Mouse (Mus musculus) neural tube, embryonic 15.5 days (tissue): ENCODE measurements around the gene Rarb. TPM values are rescaled to one million over a fixed set of nuclear protein-coding genes. Genes with fewer than 3 reads are reported as not detected.
A peak's percentile ranks its signal among the peaks of the same experiment; 100 is the strongest.

Experiments used
- ATAC-seq: fragments of 200-750 bp; cut with Nextera tagmentation; 2 replicates; pipeline ENCODE4 v1.8.0; 2017; ENCODE audit warnings: mild to moderate bottlenecking, moderate TSS enrichment, moderate library complexity; ENCODE audit not compliant: low FRiP score
- H3K27ac ChIP-seq: fragments of 300-500 bp; sonication (generic); replicated peaks from 2 replicates; pipeline ENCODE4 v1.5.1; 2015; ENCODE audit warnings: mild to moderate bottlenecking, inconsistent platforms
- H3K27me3 ChIP-seq: fragments of 300-500 bp; sonication (generic); replicated peaks from 2 replicates; pipeline ENCODE4 v1.6.1; 2015; ENCODE audit warnings: inconsistent platforms
- H3K36me3 ChIP-seq: fragments of 300-500 bp; sonication (generic); 2 replicates; pipeline ENCODE4 v1.6.1; 2015; ENCODE audit warnings: inconsistent platforms
- H3K4me1 ChIP-seq: fragments of 300-500 bp; sonication (generic); 2 replicates; pipeline ENCODE4 v1.6.1; 2015; ENCODE audit warnings: inconsistent platforms
- H3K4me2 ChIP-seq: fragments of 300-500 bp; sonication (generic); 2 replicates; pipeline ENCODE4 v1.6.1; 2015; ENCODE audit warnings: inconsistent platforms, mild to moderate bottlenecking, moderate library complexity
- H3K4me3 ChIP-seq: fragments of 300-500 bp; sonication (generic); replicated peaks from 2 replicates; pipeline ENCODE4 v1.5.1; 2015; ENCODE audit warnings: mild to moderate bottlenecking, inconsistent platforms
- H3K9ac ChIP-seq: fragments of 300-500 bp; sonication (generic); replicated peaks from 2 replicates; pipeline ENCODE4 v1.6.1; 2015; ENCODE audit warnings: mild to moderate bottlenecking, inconsistent platforms
- H3K9me3 ChIP-seq: fragments of 300-500 bp; sonication (generic); replicated peaks from 2 replicates; pipeline ENCODE4 v1.6.1; 2016; ENCODE audit warnings: inconsistent platforms
- whole genome bisulfite sequencing: fragments of 180-500 bp; shearing (Covaris S2); methylation state at CpG from one replicate; pipeline ENCODE4 v1.1.7; 2015; ENCODE audit warnings: mixed read lengths; 5-methylcytosine and 5-hydroxymethylcytosine counted together
- polyA plus RNA-seq: library from polyadenylated mRNA; unstranded; fragments of >200 nt; fragmentation: Nextera tagmentation; extraction: Ambion mirVana; gene quantifications from 2 replicates; pipeline ENCODE4 v1.2.1, GENCODE M21; 2015

Gene Rarb
- polyA plus RNA-seq, 1 experiment from 2014 or later, result 25.2 TPM

GRCm38 (mm10) chr14:16447587-16447986, 371.4 kb downstream of the Rarb start:
- peak; percentile 81 for ATAC-seq
- Histone ChIP-seq H3K36me3 (no peaks in the 10 kb centered on the region), H3K4me3 (no peak overlapping the region), H3K4me1 (peaks cover 11% of the 10 kb centered on the region), H3K4me2 (no peak overlapping the region), H3K27me3 (no peaks in the 10 kb centered on the region), H3K27ac (peak overlapping the region; percentile 45; the same call in 1 of the 2 replicates), H3K9ac (no peak overlapping the region), H3K9me3 (no peaks in the 10 kb centered on the region)
- 31% methylated on average over 3 of the region's 3 CpGs for WGBS

GRCm38 (mm10) chr14:16444859-16445258, 374.1 kb downstream of the Rarb start:
- peaks cover 16% of the 10 kb centered on the region for H3K4me1 ChIP-seq
- H3K9me3 ChIP-seq, result no peaks in the 10 kb centered on the region
- no peak for ATAC-seq

GRCm38 (mm10) chr14:16439385-16440126, 379.4 kb downstream of the Rarb start:
- H3K4me2 ChIP-seq, result no peak overlapping the region
- whole genome bisulfite sequencing, result 32% methylated on average over 6 of the region's 6 CpGs
- 0 out of 2 replicates have a peak overlapping the region, but pooled peaks have one; percentile 37 for H3K27ac ChIP-seq
- H3K4me3 ChIP-seq, result no peak overlapping the region
- no peaks in the 10 kb centered on the region for H3K27me3 ChIP-seq
- no peaks in the 10 kb centered on the region for H3K9me3 ChIP-seq
- peaks cover 3% of the 10 kb centered on the region; the same call in 1 of the 2 replicates for H3K36me3 ChIP-seq
- H3K9ac ChIP-seq, result no peak overlapping the region
- peaks cover 15% of the 10 kb centered on the region; the same call in 1 of the 2 replicates for H3K4me1 ChIP-seq
- peak; percentile 56; the same call in 1 of the 2 replicates for ATAC-seq

More at GRCm38 (mm10) chr14:16444859-16445258, 374.1 kb downstream of the Rarb start:
- Histone ChIP-seq H3K36me3 (no peaks in the 10 kb centered on the region), H3K27ac (no peak overlapping the region), H3K9ac (no peak overlapping the region), H3K27me3 (no peaks in the 10 kb centered on the region), H3K4me3 (no peak overlapping the region), H3K4me2 (no peak overlapping the region)
- 97% methylated on average over 4 of the region's 4 CpGs for WGBS

- Histone ChIP-seq H3K9ac (no peak overlapping the region), H3K27ac (no peak overlapping the region), H3K36me3 (peaks cover 3% of the 10 kb centered on the region; the same call in 1 of the 2 replicates), H3K4me2 (no peak overlapping the region), H3K9me3 (no peaks in the 10 kb centered on the region), H3K27me3 (no peaks in the 10 kb centered on the region), H3K4me1 (peaks cover 15% of the 10 kb centered on the region; the same call in 1 of the 2 replicates), H3K4me3 (no peak overlapping the region)
- ATAC-seq, result no peak
- WGBS, result 93% methylated on average over 4 of the region's 4 CpGs
These were observed 381.6 kb downstream of the Rarb start for GRCm38 (mm10) chr14:16437386-16437785.

- peaks cover 19% of the 10 kb centered on the region for H3K36me3 ChIP-seq
- H3K27ac ChIP-seq, result peak overlapping the region; percentile 9; the same call in 1 of the 2 replicates
- ATAC-seq, result peak; percentile 56; the same call in 1 of the 2 replicates
- H3K4me2 ChIP-seq, result no peak overlapping the region
- H3K4me1 ChIP-seq, result peaks cover 7% of the 10 kb centered on the region; the same call in 1 of the 2 replicates
- H3K9ac ChIP-seq, result no peak overlapping the region
- H3K9me3 ChIP-seq, result no peaks in the 10 kb centered on the region
- 35% methylated on average over 3 of the region's 3 CpGs for WGBS
- H3K4me3 ChIP-seq, result no peak overlapping the region
- H3K27me3 ChIP-seq, result no peaks in the 10 kb centered on the region
These were observed 384.4 kb downstream of the Rarb start for GRCm38 (mm10) chr14:16434396-16435171.

GRCm38 (mm10) chr14:16433206-16433605, 385.8 kb downstream of the Rarb start:
- 0 out of 2 replicates have a peak overlapping the region, but pooled peaks have one; percentile 4 for H3K27ac ChIP-seq
- H3K9ac ChIP-seq, result no peak overlapping the region
- WGBS, result 55% methylated on average over 2 of the region's 2 CpGs
- no peaks in the 10 kb centered on the region for H3K27me3 ChIP-seq
- no peaks in the 10 kb centered on the region for H3K4me1 ChIP-seq
- no peaks in the 10 kb centered on the region for H3K9me3 ChIP-seq
- H3K4me2 ChIP-seq, result no peak overlapping the region
- ATAC-seq, result no peak
- peaks cover 23% of the 10 kb centered on the region for H3K36me3 ChIP-seq
- no peak overlapping the region for H3K4me3 ChIP-seq

GRCm38 (mm10) chr14:16432550-16432949, 386.4 kb downstream of the Rarb start:
- no peak overlapping the region for H3K9ac ChIP-seq
- no peaks in the 10 kb centered on the region for H3K9me3 ChIP-seq
- 95% methylated on average over 3 of the region's 3 CpGs for WGBS
- ATAC-seq, result no peak
- H3K36me3 ChIP-seq, result peaks cover 23% of the 10 kb centered on the region
- no peak overlapping the region for H3K27ac ChIP-seq
- no peaks in the 10 kb centered on the region for H3K27me3 ChIP-seq
- H3K4me1 ChIP-seq, result no peaks in the 10 kb centered on the region
- no peak overlapping the region for H3K4me3 ChIP-seq
- H3K4me2 ChIP-seq, result no peak overlapping the region

- Histone ChIP-seq H3K36me3 (peaks cover 23% of the 10 kb centered on the region), H3K9ac (no peak overlapping the region)
These were observed 386.9 kb downstream of the Rarb start for GRCm38 (mm10) chr14:16431941-16432499.

GRCm38 (mm10) chr14:16427569-16427968, 391.4 kb downstream of the Rarb start:
- H3K4me1 ChIP-seq, result no peaks in the 10 kb centered on the region
- H3K4me2 ChIP-seq, result no peak overlapping the region
- H3K4me3 ChIP-seq, result no peak overlapping the region
- peaks cover 38% of the 10 kb centered on the region for H3K36me3 ChIP-seq
- H3K9ac ChIP-seq, result no peak overlapping the region
- 80% methylated on average over 4 of the region's 4 CpGs for WGBS
- no peak overlapping the region for H3K27ac ChIP-seq
- H3K9me3 ChIP-seq, result no peaks in the 10 kb centered on the region
- no peaks in the 10 kb centered on the region for H3K27me3 ChIP-seq
- no peak for ATAC-seq

More at GRCm38 (mm10) chr14:16431941-16432499, 386.9 kb downstream of the Rarb start:
- Histone ChIP-seq H3K27ac (no peak overlapping the region), H3K4me2 (no peak overlapping the region), H3K4me1 (no peaks in the 10 kb centered on the region), H3K27me3 (no peaks in the 10 kb centered on the region), H3K9me3 (no peaks in the 10 kb centered on the region), H3K4me3 (no peak overlapping the region)
- ATAC-seq, result no peak
- WGBS, result 73% methylated on average over 4 of the region's 4 CpGs

GRCm38 (mm10) chr14:16414163-16414562, 404.8 kb downstream of the Rarb start:
- Histone ChIP-seq H3K27me3 (no peaks in the 10 kb centered on the region), H3K4me3 (no peak overlapping the region), H3K4me1 (no peaks in the 10 kb centered on the region), H3K4me2 (no peak overlapping the region), H3K27ac (no peak overlapping the region), H3K9ac (no peak overlapping the region), H3K9me3 (no peaks in the 10 kb centered on the region), H3K36me3 (peaks cover 33% of the 10 kb centered on the region)
- 91% methylated on average over 4 of the region's 4 CpGs for WGBS
- no peak for ATAC-seq

- H3K4me2 ChIP-seq, result no peak overlapping the region
- no peak for ATAC-seq
- peaks cover 31% of the 10 kb centered on the region for H3K36me3 ChIP-seq
- no peak overlapping the region for H3K4me3 ChIP-seq
- no peak overlapping the region for H3K9ac ChIP-seq
- H3K4me1 ChIP-seq, result no peaks in the 10 kb centered on the region
- H3K9me3 ChIP-seq, result no peaks in the 10 kb centered on the region
- no peak overlapping the region for H3K27ac ChIP-seq
- WGBS, result 93% methylated on average over 4 of the region's 4 CpGs
- no peaks in the 10 kb centered on the region for H3K27me3 ChIP-seq
These were observed 413.8 kb downstream of the Rarb start for GRCm38 (mm10) chr14:16405187-16405586.
